Mouse (Mus musculus) layer of hippocampus, adult 9-11 months (tissue): ENCODE data around the gene Tex33.

Experiments
- DNase-seq: peaks from one replicate; pipeline ENCODE4 v3.0.0; 2022

The Tex33 gene

GRCm38 (mm10) chr15:78413719-78414117 is 18.0 kb upstream of the Tex33 start:
- no peak for DNase-seq

DNA sequence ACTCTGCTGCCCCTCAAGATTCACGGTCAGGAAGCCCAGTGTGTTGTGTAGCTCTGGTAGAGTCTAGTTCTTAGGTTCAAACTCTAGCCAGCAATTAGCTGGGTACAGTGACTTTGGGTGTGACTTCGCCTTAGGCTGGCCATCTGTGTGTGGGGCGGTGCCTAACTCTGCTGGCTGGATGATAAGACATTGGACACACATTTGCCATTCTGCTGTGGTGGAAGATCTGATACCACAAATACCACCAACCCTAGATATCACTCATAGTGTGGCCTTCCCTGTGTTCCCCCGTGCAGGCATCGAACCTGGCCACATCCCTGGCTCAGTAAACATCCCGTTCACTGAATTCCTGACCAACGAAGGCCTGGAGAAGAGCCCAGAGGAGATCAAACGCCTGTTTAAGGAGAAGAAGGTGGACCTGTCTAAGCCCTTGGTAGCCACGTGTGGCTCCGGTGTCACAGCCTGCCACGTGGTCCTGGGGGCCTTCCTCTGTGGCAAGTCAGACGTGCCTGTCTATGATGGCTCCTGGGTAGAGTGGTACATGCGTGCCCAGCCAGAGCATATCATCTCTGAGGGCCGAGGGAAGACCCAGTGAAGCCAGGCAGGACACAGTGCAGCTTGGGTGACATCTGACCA is 17.5 kb upstream of the Tex33 start:
- no peak for DNase-seq

- no peak for DNase-seq
Observed at GRCm38 (mm10) chr15:78409570-78410052, 13.9 kb upstream of the Tex33 start.

- peak; percentile 87 for DNase-seq
Observed at GRCm38 (mm10) chr15:78406293-78406934, 10.7 kb upstream of the Tex33 start, which contains the start of gene Mpst. Gene Mpst (plus strand): TSS chr15:78406416.

- peak; percentile 95 for DNase-seq
Observed at GRCm38 (mm10) chr15:78405517-78406211, 10.0 kb upstream of the Tex33 start, which contains the start of gene Tst. Gene Tst (minus strand): TSS chr15:78405907.

DNA sequence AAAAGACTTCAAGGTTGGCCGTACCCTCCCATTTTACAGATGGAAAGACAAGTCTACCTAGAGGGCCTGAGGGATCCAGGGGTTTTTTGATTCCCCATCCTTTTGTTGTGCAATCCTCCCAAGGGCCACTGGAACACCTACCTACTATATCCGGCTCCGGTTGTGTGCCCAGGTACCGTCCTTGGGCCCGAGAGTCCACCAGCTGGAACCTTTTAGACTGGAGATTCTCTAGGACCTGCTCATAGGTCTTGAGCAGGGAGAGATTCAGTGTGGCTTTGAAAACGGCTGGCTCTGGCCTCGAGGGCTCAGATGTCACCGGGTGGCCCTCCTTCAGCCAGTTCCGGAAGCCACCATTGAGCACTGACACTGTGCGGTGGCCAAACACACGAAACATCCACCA is 9.4 kb upstream of the Tex33 start:
- DNase-seq = no peak

- DNase-seq = no peak
Observed at GRCm38 (mm10) chr15:78403896-78404295, 8.2 kb upstream of the Tex33 start.

DNA sequence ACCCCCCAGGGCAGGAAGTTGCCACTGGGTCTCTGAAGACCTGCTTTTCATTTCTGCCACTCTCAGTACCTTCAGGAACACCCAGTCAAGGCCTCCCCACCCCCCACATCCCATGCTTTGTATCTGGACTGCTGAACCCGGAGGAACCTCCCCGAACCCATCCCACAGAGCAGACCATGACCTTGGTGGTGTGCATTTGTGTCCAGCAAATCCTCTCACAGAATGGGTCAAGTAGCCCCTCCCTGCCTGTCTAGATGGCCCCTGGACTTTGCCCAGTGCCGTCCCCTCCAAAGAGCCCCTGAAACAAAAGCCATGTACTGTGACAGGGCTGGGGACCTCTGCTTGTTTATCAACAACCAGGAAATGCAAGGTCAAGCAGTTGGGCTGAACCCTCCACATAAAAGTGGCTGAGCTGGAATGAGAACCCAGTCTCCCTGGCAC is 7.6 kb upstream of the Tex33 start:
- no peak for DNase-seq

DNA sequence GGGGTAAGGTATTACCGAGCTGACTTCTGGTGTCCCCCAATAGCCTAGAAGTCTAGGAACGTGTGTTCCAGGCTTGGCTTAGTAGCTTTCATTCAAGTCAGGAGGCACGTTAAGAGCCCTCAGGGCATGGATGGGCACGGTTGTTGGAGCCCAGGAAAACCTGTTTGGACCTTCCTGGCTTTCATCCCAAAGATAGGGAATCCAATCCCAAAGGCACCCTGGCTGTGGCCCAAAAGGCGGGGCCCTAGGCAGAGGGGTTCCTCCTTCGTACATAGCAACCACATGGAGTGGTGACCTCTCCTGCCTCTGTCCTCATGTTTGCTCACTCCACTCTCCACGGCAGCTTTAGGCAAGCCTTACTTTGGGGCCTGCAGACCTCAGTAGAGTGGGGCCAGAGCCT is 6.7 kb upstream of the Tex33 start:
- DNase-seq = no peak

DNA sequence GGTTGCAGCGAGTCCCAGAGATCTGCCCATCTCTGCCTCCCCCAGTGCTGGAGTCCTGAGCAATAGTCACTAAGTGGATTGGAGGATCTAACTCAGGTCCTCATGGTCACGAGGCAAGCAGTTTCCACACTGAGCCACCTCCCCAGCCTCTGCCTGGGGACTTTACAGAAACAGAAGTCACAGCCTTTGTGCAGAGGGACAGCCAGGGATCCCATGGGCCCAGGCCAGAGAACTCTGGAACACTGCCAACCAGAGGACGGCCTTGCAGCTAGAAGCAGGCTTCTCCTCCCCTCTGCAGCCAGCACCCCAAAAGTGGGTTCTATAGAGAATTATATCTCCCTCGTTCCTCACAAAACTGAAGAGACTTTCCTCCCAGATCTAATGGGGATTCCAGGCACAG is 6.2 kb upstream of the Tex33 start:
- peak; percentile 66 for DNase-seq

DNA sequence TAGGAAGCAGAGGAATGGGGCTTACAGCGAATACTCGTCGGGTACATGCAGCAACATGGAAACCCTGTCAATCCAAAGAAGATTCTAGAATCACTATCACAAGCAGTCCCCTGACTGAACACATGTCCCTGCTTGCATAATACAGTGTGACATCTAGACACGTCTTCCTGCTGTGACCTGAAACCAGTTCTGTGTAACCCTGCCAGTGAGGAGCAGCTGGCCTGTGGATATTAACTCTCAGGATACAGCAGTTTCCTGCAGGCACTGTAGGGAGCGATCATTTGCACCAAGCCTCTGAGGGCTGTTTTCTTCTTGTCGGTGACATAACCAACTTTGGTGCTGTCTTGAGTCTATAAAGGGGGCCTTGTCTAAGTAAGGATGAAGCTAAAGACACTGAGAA is 5.6 kb upstream of the Tex33 start:
- DNase-seq = no peak

DNA sequence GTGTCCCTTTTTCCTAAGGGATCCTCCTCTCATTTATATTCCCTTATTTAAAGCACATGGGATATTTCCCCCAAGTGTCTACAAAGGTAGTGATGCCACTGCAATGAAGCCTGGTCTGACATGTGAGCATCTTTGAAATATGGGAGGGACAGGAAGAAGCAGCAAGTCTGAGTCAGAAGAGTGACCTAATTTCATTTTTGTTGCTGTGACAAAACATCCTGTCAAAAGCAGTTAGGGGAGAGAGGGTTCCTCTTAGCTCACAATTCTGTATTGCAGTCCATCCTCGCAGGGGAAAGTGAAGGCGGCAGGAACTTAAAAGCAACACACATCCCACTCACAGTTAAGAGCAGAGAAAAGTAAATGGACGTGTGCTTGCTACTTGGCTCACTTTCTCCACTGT is 4.9 kb downstream of the Tex33 start:
- no peak for DNase-seq

GRCm38 (mm10) chr15:78385564-78385963 is 10.1 kb downstream of the Tex33 start:
- no peak for DNase-seq

DNA sequence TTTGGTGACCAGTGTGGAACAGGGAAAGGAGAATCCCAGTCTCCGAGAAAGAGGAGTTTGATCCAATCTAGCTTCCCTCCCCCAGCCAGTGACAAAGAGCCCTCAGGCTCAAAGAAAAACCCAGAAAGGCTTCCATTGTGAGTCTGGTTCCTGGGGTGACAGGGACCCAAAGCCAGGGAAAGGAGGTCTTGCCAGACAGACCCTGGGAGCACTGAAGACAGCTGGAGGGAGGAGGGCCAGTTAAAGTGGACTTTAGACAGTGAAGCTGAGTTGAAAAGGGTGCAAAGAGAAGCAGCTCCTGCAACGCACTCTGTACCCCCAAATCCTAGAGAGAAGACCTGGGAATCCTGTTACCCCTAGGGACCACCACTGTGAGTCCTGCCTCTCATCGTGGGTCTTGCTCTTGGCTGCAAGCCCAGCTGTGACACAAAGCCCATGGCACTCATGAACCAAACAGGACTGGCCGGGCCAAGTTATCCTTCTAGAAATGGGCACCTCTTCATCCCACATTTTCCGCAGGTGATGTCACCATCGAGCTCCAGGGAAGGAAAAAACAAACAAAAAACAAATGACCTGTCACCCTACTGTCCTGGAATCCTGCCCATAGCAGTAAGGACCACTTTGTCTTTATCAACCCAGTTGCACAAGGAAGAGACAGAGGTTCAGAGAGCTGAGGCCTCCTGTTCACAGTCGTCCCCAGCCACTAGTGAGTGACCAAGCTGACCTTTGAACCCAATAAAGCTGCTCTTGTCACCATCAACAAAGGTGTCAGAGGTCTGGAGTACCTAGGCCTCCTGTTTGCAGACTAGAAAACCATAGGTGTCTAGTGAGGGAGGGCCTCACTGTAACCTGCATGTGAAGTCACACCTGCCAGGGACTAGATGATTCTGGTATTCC is 11.2 kb downstream of the Tex33 start:
- DNase-seq = peak; percentile 73

GRCm38 (mm10) chr15:78383450-78384219 is 12.1 kb downstream of the Tex33 start:
- DNase-seq = peak; percentile 89

GRCm38 (mm10) chr15:78382115-78382514 is 13.6 kb downstream of the Tex33 start:
- no peak for DNase-seq

GRCm38 (mm10) chr15:78380741-78381140 is 15.0 kb downstream of the Tex33 start:
- DNase-seq = peak; percentile 82

DNA sequence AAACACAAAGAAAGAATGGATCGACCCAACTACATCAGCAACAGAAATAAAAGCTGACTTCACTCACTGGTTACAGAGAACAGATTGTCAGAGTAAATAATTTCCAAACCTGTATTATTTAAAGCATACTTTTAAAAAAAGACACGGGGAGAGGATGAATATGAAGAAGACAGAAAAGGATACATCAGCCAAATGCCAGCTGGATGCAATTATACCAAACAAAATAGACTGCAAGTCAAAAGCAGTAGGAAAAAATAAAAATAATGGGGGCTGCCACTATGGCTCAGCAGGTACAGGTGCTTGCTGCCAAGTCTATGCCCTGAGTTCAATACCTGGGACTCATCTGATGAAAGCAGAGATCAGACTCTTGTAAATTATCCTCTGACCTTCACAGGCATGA is 15.5 kb downstream of the Tex33 start:
- no peak for DNase-seq

- no peak for DNase-seq
Observed at GRCm38 (mm10) chr15:78378556-78378955, 17.2 kb downstream of the Tex33 start.

GRCm38 (mm10) chr15:78377859-78378258 is 17.9 kb downstream of the Tex33 start:
- DNase-seq = no peak

DNA sequence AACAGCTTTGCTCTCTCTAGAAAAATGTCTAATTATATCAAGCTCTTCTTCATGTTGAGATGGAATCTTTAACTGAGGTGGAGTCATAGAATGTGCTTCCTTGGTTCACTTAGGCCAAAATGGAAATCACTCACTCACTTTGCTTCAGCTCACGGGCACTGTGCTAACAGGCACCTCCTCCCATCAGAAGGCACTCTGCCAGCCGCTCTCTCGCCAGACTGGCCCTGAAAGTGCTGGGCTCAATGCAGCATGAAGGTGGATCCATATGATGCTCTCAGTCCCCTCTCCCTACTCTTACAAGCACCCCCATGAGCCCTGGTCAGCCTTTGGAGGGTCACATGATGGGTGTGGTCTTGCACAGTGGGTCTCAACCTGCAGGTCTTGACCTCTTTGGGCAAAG is 21.5 kb downstream of the Tex33 start:
- no peak for DNase-seq

DNA sequence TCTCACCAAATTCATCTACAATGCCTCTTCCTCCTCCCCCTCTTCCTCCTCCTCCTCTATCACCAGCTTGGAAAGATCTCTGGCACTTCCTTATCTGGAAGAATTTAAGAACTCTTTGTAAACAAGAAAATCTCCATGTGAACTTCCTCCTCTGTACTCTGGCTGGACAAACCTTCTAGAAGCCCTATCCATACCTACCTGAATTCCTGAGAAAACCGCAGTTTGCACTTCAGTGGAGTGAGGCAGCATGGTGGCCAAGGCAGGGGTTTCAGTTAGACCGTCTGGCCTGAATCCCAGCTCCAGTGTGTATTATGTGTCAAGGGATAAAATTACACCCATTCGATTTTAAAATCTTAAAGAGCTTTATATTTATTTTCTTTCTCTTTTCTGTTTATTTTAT is 22.9 kb downstream of the Tex33 start:
- DNase-seq = no peak
